Mouse (Mus musculus): ENCODE results near the gene Efcab11. TPM values are rescaled to one million over a fixed set of nuclear protein-coding genes. Genes with fewer than 3 reads are reported as not detected.

Gene Efcab11
- polyA plus RNA-seq, 2 experiments: 6.4 to 8.3 TPM

- H3K27ac ChIP-seq (replicated peaks; ENCODE audit: low read depth, low read length): no peak overlapping the region
- no peak overlapping the region for H3K9ac ChIP-seq (ENCODE audit: low read depth, low read length, severe bottlenecking)
Observed at GRCm38 (mm10) chr12:99779908-99780307, 104.3 kb downstream of the Efcab11 start.

GRCm38 (mm10) chr12:99776497-99777139 is 107.6 kb downstream of the Efcab11 start:
- no peak overlapping the region for H3K4me2 ChIP-seq (replicated peaks; ENCODE audit: low read depth, low read length, severe bottlenecking)
- H3K27ac ChIP-seq (replicated peaks; ENCODE audit: low read depth, low read length): no peak overlapping the region
- no peaks in the 10 kb centered on the region for H3K9me3 ChIP-seq (ENCODE audit: control insufficient read depth, low read length)
- DNase-seq (ENCODE audit: low spot score) (no peak), ATAC-seq (ENCODE audit: low FRiP score, low read depth) (no peak)
- no peak for TF ChIP-seq POLR2A (IDR thresholded peaks at IDR 0.05; ENCODE audit: borderline replicate concordance, extremely low read depth, insufficient read depth, insufficient read length)
- H3K36me3 ChIP-seq (ENCODE audit: control insufficient read depth, insufficient read depth, low read length): no peaks in the 10 kb centered on the region
- no peak overlapping the region for H3K9ac ChIP-seq (ENCODE audit: low read depth, low read length, severe bottlenecking)
- peaks cover 23% of the 10 kb centered on the region for H3K4me1 ChIP-seq (ENCODE audit: control insufficient read depth, insufficient read depth, low read length)
- no peaks in the 10 kb centered on the region for H3K27me3 ChIP-seq (ENCODE audit: control insufficient read depth, insufficient read depth, low read length)
- no peak overlapping the region for H3K4me3 ChIP-seq (replicated peaks; ENCODE audit: low read length)
- 53% methylated on average over 8 of the region's 8 CpGs for WGBS

More at GRCm38 (mm10) chr12:99779908-99780307, 104.3 kb downstream of the Efcab11 start:
- TF ChIP-seq POLR2A (IDR thresholded peaks at IDR 0.05; ENCODE audit: borderline replicate concordance, extremely low read depth, insufficient read depth, insufficient read length): no peak
- H3K36me3 ChIP-seq (ENCODE audit: control insufficient read depth, insufficient read depth, low read length): no peaks in the 10 kb centered on the region
- no peak for DNase-seq (ENCODE audit: low spot score)
- WGBS: 84% methylated on average over 7 of the region's 7 CpGs
- H3K27me3 ChIP-seq (ENCODE audit: control insufficient read depth, insufficient read depth, low read length): no peaks in the 10 kb centered on the region
- no peak overlapping the region for H3K4me2 ChIP-seq (replicated peaks; ENCODE audit: low read depth, low read length, severe bottlenecking)
- H3K9me3 ChIP-seq (ENCODE audit: control insufficient read depth, low read length): no peaks in the 10 kb centered on the region
- no peak for ATAC-seq (ENCODE audit: low FRiP score, low read depth)
- no peak overlapping the region for H3K4me3 ChIP-seq (replicated peaks; ENCODE audit: low read length)
- peaks cover 23% of the 10 kb centered on the region for H3K4me1 ChIP-seq (ENCODE audit: control insufficient read depth, insufficient read depth, low read length)

GRCm38 (mm10) chr12:99774864-99775263 is 109.4 kb downstream of the Efcab11 start:
- H3K4me3 ChIP-seq (replicated peaks; ENCODE audit: low read length): no peak overlapping the region
- peaks cover 23% of the 10 kb centered on the region for H3K4me1 ChIP-seq (ENCODE audit: control insufficient read depth, insufficient read depth, low read length)
- no peaks in the 10 kb centered on the region for H3K27me3 ChIP-seq (ENCODE audit: control insufficient read depth, insufficient read depth, low read length)
- DNase-seq (ENCODE audit: low spot score) (no peak), ATAC-seq (ENCODE audit: low FRiP score, low read depth) (no peak)
- no peak for TF ChIP-seq POLR2A (IDR thresholded peaks at IDR 0.05; ENCODE audit: borderline replicate concordance, extremely low read depth, insufficient read depth, insufficient read length)
- H3K27ac ChIP-seq (replicated peaks; ENCODE audit: low read depth, low read length): no peak overlapping the region
- no peaks in the 10 kb centered on the region for H3K36me3 ChIP-seq (ENCODE audit: control insufficient read depth, insufficient read depth, low read length)
- H3K4me2 ChIP-seq (replicated peaks; ENCODE audit: low read depth, low read length, severe bottlenecking): no peak overlapping the region
- no peak overlapping the region for H3K9ac ChIP-seq (ENCODE audit: low read depth, low read length, severe bottlenecking)
- 69% methylated on average over 2 of the region's 2 CpGs for WGBS
- no peaks in the 10 kb centered on the region for H3K9me3 ChIP-seq (ENCODE audit: control insufficient read depth, low read length)

- no peak overlapping the region for H3K27ac ChIP-seq (replicated peaks; ENCODE audit: low read depth, low read length)
- H3K4me3 ChIP-seq (replicated peaks; ENCODE audit: low read length): no peak overlapping the region
- no peaks in the 10 kb centered on the region for H3K36me3 ChIP-seq (ENCODE audit: control insufficient read depth, insufficient read depth, low read length)
- no peaks in the 10 kb centered on the region for H3K27me3 ChIP-seq (ENCODE audit: control insufficient read depth, insufficient read depth, low read length)
- H3K4me1 ChIP-seq (ENCODE audit: control insufficient read depth, insufficient read depth, low read length): peaks cover 23% of the 10 kb centered on the region
- no peak for ATAC-seq (ENCODE audit: low FRiP score, low read depth)
- DNase-seq (ENCODE audit: low spot score): no peak
- H3K9ac ChIP-seq (ENCODE audit: low read depth, low read length, severe bottlenecking): no peak overlapping the region
- WGBS: 85% methylated on average over 5 of the region's 5 CpGs
- no peak for TF ChIP-seq POLR2A (IDR thresholded peaks at IDR 0.05; ENCODE audit: borderline replicate concordance, extremely low read depth, insufficient read depth, insufficient read length)
- no peaks in the 10 kb centered on the region for H3K9me3 ChIP-seq (ENCODE audit: control insufficient read depth, low read length)
- no peak overlapping the region for H3K4me2 ChIP-seq (replicated peaks; ENCODE audit: low read depth, low read length, severe bottlenecking)
Observed at GRCm38 (mm10) chr12:99773636-99774193, 110.5 kb downstream of the Efcab11 start.

GRCm38 (mm10) chr12:99771018-99771417 is 113.2 kb downstream of the Efcab11 start:
- 86% methylated on average over 7 of the region's 7 CpGs for WGBS
- TF ChIP-seq POLR2A (IDR thresholded peaks at IDR 0.05; ENCODE audit: borderline replicate concordance, extremely low read depth, insufficient read depth, insufficient read length): no peak

More at GRCm38 (mm10) chr12:99771018-99771417, 113.2 kb downstream of the Efcab11 start:
- Histone ChIP-seq H3K27me3 (ENCODE audit: control insufficient read depth, insufficient read depth, low read length) (no peaks in the 10 kb centered on the region), H3K36me3 (ENCODE audit: control insufficient read depth, insufficient read depth, low read length) (no peaks in the 10 kb centered on the region), H3K9me3 (ENCODE audit: control insufficient read depth, low read length) (no peaks in the 10 kb centered on the region), H3K4me2 (replicated peaks; ENCODE audit: low read depth, low read length, severe bottlenecking) (no peak overlapping the region), H3K4me3 (replicated peaks; ENCODE audit: low read length) (no peak overlapping the region), H3K4me1 (ENCODE audit: control insufficient read depth, insufficient read depth, low read length) (no peaks in the 10 kb centered on the region), H3K27ac (replicated peaks; ENCODE audit: low read depth, low read length) (no peak overlapping the region), H3K9ac (ENCODE audit: low read depth, low read length, severe bottlenecking) (no peak overlapping the region)
- DNase-seq (ENCODE audit: low spot score) (no peak), ATAC-seq (ENCODE audit: low FRiP score, low read depth) (no peak)
